Mouse (Mus musculus): ENCODE data around the gene Suco.

GRCm38 (mm10) chr1:161767101-161767524 is 109.4 kb downstream of the Suco start:
- no peak for TF ChIP-seq BHLHE40 (IDR thresholded peaks at IDR 0.05; ENCODE audit: borderline replicate concordance, low read depth, low read length)
- 0 out of 2 replicates have a peak, but pooled peaks have one; percentile 20 for TF ChIP-seq MYC (IDR thresholded peaks at IDR 0.05; ENCODE audit: low read depth, low read length)
- peak in 1 of 2 experiments; percentile 28; a peak in 2 of 4 replicates for TF ChIP-seq EP300 (IDR thresholded peaks at IDR 0.05; ENCODE audit: low read depth in 1 of 2, low read length in 2 of 2)
- TF ChIP-seq USF2 (IDR thresholded peaks at IDR 0.05; ENCODE audit: borderline replicate concordance in 1 of 2, insufficient read depth in 1 of 2, low read depth in 1 of 2, low read length in 2 of 2) = no peak
- no peak for TF ChIP-seq CTCF (IDR thresholded peaks at IDR 0.05 in 2 of 3, conservative IDR thresholded peaks at IDR 0.05 in 1 of 3; ENCODE audit: control insufficient read depth in 1 of 3, insufficient read depth in 1 of 3, low read depth in 2 of 3, low read length in 3 of 3, poor library complexity in 1 of 3, severe bottlenecking in 1 of 3)
- TF ChIP-seq RCOR1 (IDR thresholded peaks at IDR 0.05; ENCODE audit: low read depth, low read length) = peak; percentile 90
- TF ChIP-seq POLR2A (IDR thresholded peaks at IDR 0.05; ENCODE audit: control insufficient read depth in 1 of 2, insufficient read depth in 1 of 2, low read depth in 1 of 2, low read length in 2 of 2, poor library complexity in 1 of 2) = no peak
- TF ChIP-seq UBTF (IDR thresholded peaks at IDR 0.05; ENCODE audit: borderline replicate concordance, insufficient read depth, low read depth, low read length) = no peak
- TF ChIP-seq MAX (IDR thresholded peaks at IDR 0.05; ENCODE audit: low read length) = peak; percentile 31; the same call in 1 of the 2 replicates
- no peak for TF ChIP-seq KAT2A (conservative IDR thresholded peaks at IDR 0.05; ENCODE audit: low read depth, low read length)
- TF ChIP-seq GABPA (IDR thresholded peaks at IDR 0.05; ENCODE audit: low read depth, low read length) = no peak

Measured in MEL (cell line).